Mouse (Mus musculus) kidney, adult 2 months (tissue): Measurements from ENCODE around the gene Trip6.
A peak's percentile ranks its signal among the peaks of the same experiment; 100 is the strongest.

Source experiments
- CTCF ChIP-seq: fragments of 200-500 bp; conservative IDR thresholded peaks from 2 replicates; pipeline ENCODE4 v1.5.1; 2011; ENCODE audit warnings: low read depth, mild to moderate bottlenecking, control low read depth, low read length, moderate library complexity, mixed read lengths; ENCODE audit not compliant: insufficient read depth, insufficient read length
- POLR2A ChIP-seq: fragments of 200-500 bp; IDR thresholded peaks from one replicate; pipeline ENCODE4 v1.6.1; 2011; ENCODE audit warnings: low read depth, low read length, control low read depth

DNA sequence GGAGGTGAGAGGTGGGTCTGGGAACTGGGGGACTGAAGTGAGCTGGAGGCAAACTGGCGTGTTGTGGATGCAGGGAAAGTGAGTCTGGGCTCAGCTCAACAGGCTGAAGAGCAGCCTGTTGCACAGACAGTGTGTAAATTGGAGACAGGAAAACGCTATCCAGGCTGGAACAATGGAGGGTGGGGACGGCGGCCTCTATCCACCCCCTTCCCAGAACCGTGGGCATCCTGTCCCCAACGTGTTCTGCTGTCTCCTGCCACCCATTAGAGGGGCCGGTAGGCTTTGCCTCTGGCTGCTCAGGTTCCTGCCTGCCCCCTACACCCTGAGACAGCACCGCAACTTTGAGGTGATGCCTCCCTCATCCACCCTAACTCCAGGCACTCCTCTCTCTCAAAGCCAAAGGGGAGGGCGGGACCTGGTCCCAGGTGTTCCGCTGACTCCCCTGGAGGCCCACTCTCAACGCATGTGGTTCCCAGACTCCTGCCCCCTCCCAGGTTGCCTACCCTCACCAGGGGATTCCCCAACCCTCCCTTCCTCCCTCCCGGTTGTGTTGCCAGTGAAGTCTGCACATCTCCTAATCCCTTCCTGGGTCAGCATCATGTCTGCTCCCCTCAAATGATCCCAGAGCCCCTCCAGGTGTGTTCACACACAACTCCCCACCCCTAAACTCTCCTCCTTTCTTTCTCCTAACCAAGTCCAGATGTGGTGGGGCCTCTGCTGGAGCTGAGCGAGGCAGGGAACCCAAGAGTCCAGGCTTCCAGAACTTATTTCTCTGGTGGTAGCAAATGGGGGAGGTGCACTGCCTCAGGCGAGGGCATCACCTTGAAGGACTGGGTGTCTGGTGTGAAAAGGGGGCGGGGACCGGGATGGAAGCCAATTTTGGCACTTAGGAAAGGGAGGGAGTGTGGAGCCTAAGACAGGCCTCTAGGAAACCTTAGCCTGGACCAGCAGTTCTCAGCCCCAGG lies 38.1 kb upstream of the Trip6 start:
- TF ChIP-seq CTCF: no peak
- TF ChIP-seq POLR2A: peak; percentile 44
